Mouse (Mus musculus) hindbrain, postnatal 0 days (tissue): Measurements from ENCODE around the gene Trim23. TPM values are rescaled to one million over a fixed set of nuclear protein-coding genes. Genes with fewer than 3 reads are reported as not detected.

ENCODE experiments used
- ATAC-seq: fragments of 200-750 bp; cut with Nextera tagmentation; 2 replicates; pipeline ENCODE4 v1.8.0; 2017; ENCODE audit warnings: mild to moderate bottlenecking, moderate TSS enrichment, moderate library complexity
- DNase-seq: peaks from one replicate; pipeline ENCODE4 v3.0.0-alpha.2; 2015; ENCODE audit warnings: low spot score
- H3K27ac ChIP-seq: fragments of 300-500 bp; sonication (generic); 2 replicates; pipeline ENCODE4 v1.5.1; 2014; ENCODE audit warnings: mild to moderate bottlenecking
- H3K27me3 ChIP-seq: fragments of 300-500 bp; sonication (generic); 2 replicates; pipeline ENCODE4 v1.6.1; 2014; ENCODE audit warnings: low read length, mixed read lengths; ENCODE audit not compliant: insufficient read depth
- H3K36me3 ChIP-seq: fragments of 300-500 bp; sonication (generic); 2 replicates; pipeline ENCODE4 v1.6.1; 2014; ENCODE audit warnings: low read length, mixed read lengths; ENCODE audit not compliant: insufficient read depth
- H3K4me1 ChIP-seq: fragments of 300-500 bp; sonication (generic); 2 replicates; pipeline ENCODE4 v1.6.1; 2014; ENCODE audit warnings: antibody characterized with exemption, low read length, mixed read lengths; ENCODE audit not compliant: insufficient read depth
- H3K4me2 ChIP-seq: fragments of 300-500 bp; sonication (generic); 2 replicates; pipeline ENCODE4 v1.6.1; 2014; ENCODE audit warnings: low read depth, mild to moderate bottlenecking, low read length, moderate library complexity, mixed read lengths
- H3K4me3 ChIP-seq: fragments of 300-500 bp; sonication (generic); 2 replicates; pipeline ENCODE4 v1.5.1; 2014; ENCODE audit warnings: low read length
- H3K9ac ChIP-seq: fragments of 300-500 bp; sonication (generic); replicated peaks from 2 replicates; pipeline ENCODE4 v1.6.1; 2014; ENCODE audit warnings: mild to moderate bottlenecking, low read length, moderate library complexity, mixed read lengths
- H3K9me3 ChIP-seq: fragments of 300-500 bp; sonication (generic); 2 replicates; pipeline ENCODE4 v1.6.1; 2016; ENCODE audit warnings: low read length, mixed read lengths
- CTCF ChIP-seq: IDR thresholded peaks from 2 replicates; pipeline ENCODE4 v1.5.1; 2016; ENCODE audit warnings: antibody characterized with exemption, control low read depth, low read depth
- WGBS: fragments of 180-500 bp; shearing (Covaris S2); extraction: QIAGEN DNeasy Blood & Tissue Kit; methylation state at CpG from one replicate; pipeline ENCODE4 v1.1.7; 2014; 5-methylcytosine and 5-hydroxymethylcytosine counted together
- polyA plus RNA-seq: library from polyadenylated mRNA; unstranded; fragments of >200 nt; fragmentation: Nextera tagmentation; extraction: Ambion mirVana; gene quantifications from 2 replicates; pipeline ENCODE4 v1.2.1, GENCODE M21; 2015
- total RNA-seq: library from RNA; depleted of rRNA; stranded (reverse); fragments of >200 nt; gene quantifications from 2 replicates; pipeline ENCODE4 v1.2.3, GENCODE M21; 2014

Gene Trim23
- total and polyA plus RNA-seq, 2 experiments from 2014 or later: 28.8 to 29.7 TPM

DNA sequence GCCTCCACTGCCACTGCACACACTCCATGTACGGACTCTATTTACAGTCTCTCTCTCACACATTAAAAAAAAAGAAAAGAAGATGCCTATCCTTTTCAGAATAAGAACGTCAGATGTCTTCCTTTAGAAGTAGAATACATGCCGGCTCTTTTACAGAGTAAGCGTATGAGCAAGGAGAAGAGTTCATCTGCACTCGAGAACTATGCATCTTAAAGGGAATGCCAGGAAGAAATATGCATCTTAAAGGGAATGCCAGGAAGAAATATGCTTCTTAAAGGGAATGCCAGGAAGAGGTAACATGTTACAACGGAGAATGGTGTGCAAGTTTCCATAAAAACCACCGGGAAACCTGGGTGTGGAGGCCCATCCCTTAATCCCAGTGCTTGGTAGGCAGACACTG, 23.5 kb upstream of the Trim23 start:
- H3K9me3 ChIP-seq: no peaks in the 10 kb centered on the region
- DNase-seq (no peak), ATAC-seq (no peak)
- no peaks in the 10 kb centered on the region for H3K4me1 ChIP-seq
- peaks cover 24% of the 10 kb centered on the region for H3K36me3 ChIP-seq
- no peak overlapping the region for H3K9ac ChIP-seq
- no peak for TF ChIP-seq CTCF
- H3K4me2 ChIP-seq: no peak overlapping the region
- 93% methylated on average over 7 of the region's 7 CpGs for whole genome bisulfite sequencing
- H3K27ac ChIP-seq: no peak overlapping the region
- no peaks in the 10 kb centered on the region for H3K27me3 ChIP-seq
- H3K4me3 ChIP-seq: no peak overlapping the region

DNA sequence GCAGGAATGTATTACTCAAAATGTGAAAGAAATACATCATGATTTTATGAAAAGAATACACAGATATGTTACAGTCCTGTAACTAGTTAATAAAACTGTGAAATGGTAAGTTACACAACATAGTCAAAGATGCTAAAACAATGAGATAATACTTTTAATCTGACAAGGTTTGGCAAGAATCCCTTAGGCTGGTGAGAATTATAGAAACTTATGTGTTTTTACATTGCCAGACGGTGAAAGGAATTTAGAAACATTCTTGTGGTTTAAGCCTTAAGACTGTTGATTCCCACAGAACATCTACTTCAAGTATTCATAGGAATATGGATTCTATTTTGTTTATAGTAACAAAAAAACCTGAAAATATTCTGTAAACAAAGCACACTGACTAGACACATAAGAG, 22.9 kb upstream of the Trim23 start:
- TF ChIP-seq CTCF: no peak
- Histone ChIP-seq H3K9ac (no peak overlapping the region), H3K4me1 (no peaks in the 10 kb centered on the region), H3K27me3 (no peaks in the 10 kb centered on the region), H3K4me3 (no peak overlapping the region), H3K9me3 (no peaks in the 10 kb centered on the region), H3K4me2 (no peak overlapping the region), H3K36me3 (peaks cover 29% of the 10 kb centered on the region), H3K27ac (no peak overlapping the region)
- no peak for DNase-seq
- 87% methylated on average over 1 of the region's 1 CpGs for WGBS
- ATAC-seq: no peak

DNA sequence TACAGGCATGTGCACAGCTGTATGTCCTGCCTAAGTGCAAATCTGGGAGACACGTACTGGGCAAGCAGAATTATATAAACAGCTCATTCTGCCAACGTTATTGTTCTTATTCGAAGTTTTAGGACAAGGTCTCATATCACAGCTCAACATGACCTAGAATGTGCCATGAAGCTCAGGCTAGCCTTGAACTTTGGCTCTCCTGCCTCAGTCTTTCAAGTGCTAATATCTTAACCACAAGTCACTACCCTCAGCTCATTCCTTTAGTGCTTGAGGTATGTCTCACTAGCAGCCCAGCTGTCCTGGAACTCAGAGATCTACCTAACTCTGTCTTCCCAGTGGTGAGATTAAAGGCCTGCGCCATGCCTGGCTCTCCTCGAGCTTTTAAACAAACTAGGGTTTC, 6.9 kb upstream of the Trim23 start:
- no peak overlapping the region for H3K4me3 ChIP-seq
- TF ChIP-seq CTCF: no peak
- H3K4me1 ChIP-seq: no peaks in the 10 kb centered on the region
- WGBS: 94% methylated on average over 5 of the region's 5 CpGs
- H3K9ac ChIP-seq: no peak overlapping the region
- ATAC-seq (no peak), DNase-seq (no peak)
- H3K27me3 ChIP-seq: no peaks in the 10 kb centered on the region
- peaks cover 5% of the 10 kb centered on the region; the same call in 1 of the 2 replicates for H3K36me3 ChIP-seq
- H3K27ac ChIP-seq: no peak overlapping the region
- no peak overlapping the region for H3K4me2 ChIP-seq
- H3K9me3 ChIP-seq: no peaks in the 10 kb centered on the region

DNA sequence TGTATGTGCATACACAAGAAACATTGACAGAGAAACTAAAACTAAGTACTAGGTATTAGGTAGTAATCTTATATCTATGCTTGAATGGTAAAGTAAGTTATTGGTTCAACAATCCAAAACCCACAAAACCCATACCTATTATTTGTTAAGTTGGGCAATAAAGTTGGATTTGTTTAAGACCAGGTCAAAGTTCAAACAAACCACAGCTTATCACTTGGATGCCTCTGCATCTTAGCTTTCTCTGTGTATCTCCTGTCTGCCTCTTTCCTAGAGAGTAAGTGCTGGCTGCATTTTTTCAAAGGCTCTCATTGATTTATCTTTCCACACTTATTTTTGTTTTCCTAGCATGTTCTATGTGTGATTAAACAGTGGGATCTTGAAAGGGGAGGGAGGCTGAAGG, 6.1 kb upstream of the Trim23 start:
- Histone ChIP-seq H3K36me3 (peaks cover 5% of the 10 kb centered on the region; the same call in 1 of the 2 replicates), H3K4me2 (no peak overlapping the region), H3K9ac (no peak overlapping the region), H3K9me3 (no peaks in the 10 kb centered on the region), H3K27me3 (no peaks in the 10 kb centered on the region), H3K27ac (no peak overlapping the region), H3K4me3 (no peak overlapping the region), H3K4me1 (peaks cover 5% of the 10 kb centered on the region; the same call in 1 of the 2 replicates)
- no peak for DNase-seq
- TF ChIP-seq CTCF: no peak
- no peak for ATAC-seq

DNA sequence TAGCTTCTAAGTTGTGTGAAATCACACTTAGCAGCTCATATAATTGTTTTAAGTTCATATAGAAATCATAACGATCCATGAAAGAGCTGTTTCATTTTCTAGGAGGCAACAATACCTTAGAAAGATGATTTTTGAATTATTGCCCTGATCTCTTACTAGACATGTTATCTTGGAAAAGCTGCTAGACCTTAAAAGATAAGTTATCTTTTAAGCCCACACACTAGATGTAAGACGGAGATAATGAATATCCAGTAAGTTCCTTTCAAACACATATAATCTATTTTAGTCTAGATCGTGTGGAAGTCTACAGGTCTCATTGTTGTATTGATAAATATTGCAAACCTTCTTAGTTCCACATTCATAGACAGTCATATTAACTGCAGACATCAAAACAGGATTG, 1.7 kb upstream of the Trim23 start:
- no peak for ATAC-seq
- no peaks in the 10 kb centered on the region for H3K27me3 ChIP-seq

DNA sequence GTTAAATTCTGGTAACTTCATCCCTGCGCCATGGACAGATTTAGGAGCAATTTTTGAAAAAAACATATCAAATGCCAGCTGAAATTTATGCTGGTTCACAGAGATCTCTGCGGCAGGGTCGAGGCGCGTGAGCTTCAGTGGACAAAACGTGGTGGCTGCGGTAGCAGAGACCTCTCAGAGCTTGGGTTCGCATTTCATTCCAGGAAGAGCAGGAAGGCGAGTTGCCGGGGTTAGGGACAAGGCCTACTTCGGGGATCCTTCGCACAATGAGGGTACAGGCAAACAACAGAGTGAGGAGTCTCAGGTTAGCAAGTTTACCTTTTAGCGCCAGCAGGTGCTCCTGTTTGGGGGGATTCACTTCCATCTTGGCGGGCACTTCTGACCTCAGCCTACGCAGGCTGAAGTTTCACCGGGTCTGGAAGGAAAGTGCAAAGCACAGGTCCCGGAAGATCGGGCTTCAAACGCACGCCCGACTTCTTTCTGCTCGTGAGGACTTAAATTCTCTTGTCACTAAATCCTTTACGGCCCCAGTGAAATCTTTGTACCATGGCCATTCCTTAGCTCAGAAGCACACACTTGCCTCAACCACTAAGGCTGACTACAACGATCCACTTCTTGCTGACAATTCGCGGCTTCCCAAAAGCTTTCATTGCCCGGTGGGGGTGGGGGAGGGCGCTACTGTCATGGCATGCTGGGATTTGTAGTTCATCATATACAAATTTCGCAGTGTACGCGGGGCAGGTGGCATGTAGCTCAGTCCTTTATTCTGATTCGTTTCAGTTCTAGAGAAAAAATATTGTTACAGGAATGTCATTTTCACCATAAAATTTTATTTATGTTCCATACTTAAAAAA, 574 bp upstream of the Trim23 start, which contains the start of gene Trappc13:
Gene Trappc13 (minus strand): TSS at position 674 of the 854 bp plus-strand sequence.
- ATAC-seq (peak; percentile 92), DNase-seq (peak; percentile 92)
- TF ChIP-seq CTCF: no peak
- H3K4me2 ChIP-seq: peak within 1 kb of the TSS; percentile 75
- H3K27ac ChIP-seq: peak within 1 kb of the TSS; percentile 84
- peak within 1 kb of the TSS; percentile 94 for H3K4me3 ChIP-seq
- H3K36me3 ChIP-seq: 0 out of 2 replicates have a peak, but pooled peaks cover 5% of the 10 kb centered on the region
- under 1% methylated on average over 32 of the region's 32 CpGs for WGBS
- H3K9ac ChIP-seq: peak within 1 kb of the TSS; percentile 89
- no peaks in the 10 kb centered on the region for H3K9me3 ChIP-seq
- no peaks in the 10 kb centered on the region for H3K27me3 ChIP-seq
- peaks cover 5% of the 10 kb centered on the region; the same call in 1 of the 2 replicates for H3K4me1 ChIP-seq

More for the DNA sequence above, 1.7 kb upstream of the Trim23 start:
- Histone ChIP-seq H3K9ac (0 out of 2 replicates have a peak overlapping the region, but pooled peaks have one; percentile 28), H3K4me2 (peak overlapping the region; percentile 75), H3K9me3 (no peaks in the 10 kb centered on the region), H3K4me3 (peak overlapping the region; percentile 94; the same call in 1 of the 2 replicates), H3K4me1 (peaks cover 5% of the 10 kb centered on the region; the same call in 1 of the 2 replicates), H3K27ac (no peak overlapping the region), H3K36me3 (0 out of 2 replicates have a peak, but pooled peaks cover 5% of the 10 kb centered on the region)
- 81% methylated on average over 3 of the region's 3 CpGs for WGBS
- no peak for DNase-seq
- TF ChIP-seq CTCF: no peak
